Mouse (Mus musculus) ZHBTc4 (cell line): Measurements from ENCODE around the gene Lpar5.
"Not testable (repeated sequence)": the region's sequence is repeated elsewhere in the genome, so short reads cannot be mapped to it uniquely, and the experiment has no call there.

ENCODE experiments used
- DNase-seq: peaks from one replicate; pipeline ENCODE4 v3.0.0-alpha.2; 2011; ENCODE audit warnings: low read depth, low spot score

The Lpar5 gene

DNA sequence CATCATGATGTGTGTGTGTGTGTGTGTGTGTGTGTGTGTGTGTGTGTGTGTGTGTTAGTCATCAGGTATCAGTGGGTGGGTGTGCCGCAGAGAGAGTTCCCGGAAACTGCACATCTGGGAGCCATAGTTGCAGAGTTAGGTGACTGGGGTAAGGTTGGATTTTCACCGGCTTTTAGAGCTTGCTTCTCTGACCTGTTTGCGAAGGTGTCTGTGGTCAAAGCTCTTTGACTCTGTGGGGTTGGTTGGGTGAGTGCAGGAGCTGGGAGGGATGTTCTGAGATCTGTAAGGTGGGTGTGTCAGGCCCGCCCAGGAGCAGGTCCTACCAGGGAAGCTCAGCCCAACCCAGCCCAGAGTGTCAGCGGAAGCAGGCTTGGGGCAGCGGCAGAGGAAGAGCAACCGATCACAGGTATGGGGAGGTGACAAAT lies at the start of gene Lpar5:
TSS of gene Lpar5 (plus strand) at position 350 of the 425 bp plus-strand sequence.
- peak; percentile 78 for DNase-seq

DNA sequence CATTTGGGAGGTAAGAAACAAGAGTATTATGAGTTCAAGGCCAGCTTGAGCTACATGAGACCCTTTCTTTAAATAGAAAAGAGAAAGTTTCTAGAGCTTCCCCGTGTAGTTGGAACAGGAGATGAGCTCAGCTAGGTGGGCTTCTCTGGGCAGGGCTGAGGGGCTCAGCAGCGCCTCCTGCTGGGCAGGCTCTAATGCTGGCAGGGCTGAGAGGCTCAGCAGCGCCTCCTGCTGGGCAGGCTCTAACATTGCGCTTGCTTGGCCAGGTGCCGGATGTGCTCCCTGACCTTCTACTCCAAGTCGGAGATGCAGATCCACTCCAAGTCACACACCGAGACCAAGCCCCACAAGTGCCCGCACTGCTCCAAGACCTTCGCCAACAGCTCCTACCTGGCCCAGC lies 37.2 kb upstream of the Lpar5 start:
- peak; percentile 89 for DNase-seq

DNA sequence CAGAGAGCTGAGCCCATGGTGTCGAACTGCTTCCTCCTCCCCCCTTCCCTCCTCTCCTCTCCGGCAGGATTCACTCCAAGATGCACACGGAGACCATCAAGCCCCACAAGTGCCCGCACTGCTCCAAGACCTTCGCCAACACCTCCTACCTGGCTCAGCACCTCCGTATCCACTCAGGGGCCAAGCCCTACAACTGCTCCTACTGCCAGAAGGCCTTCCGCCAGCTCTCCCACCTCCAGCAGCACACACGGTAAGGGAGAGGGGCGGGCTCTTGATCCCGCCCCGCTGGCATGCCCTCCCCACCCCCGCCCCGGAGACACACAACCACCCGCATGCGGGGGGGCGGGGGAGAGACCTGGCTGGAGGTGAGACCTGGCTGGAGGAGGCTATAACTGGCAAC lies 36.1 kb upstream of the Lpar5 start:
- DNase-seq = peak; percentile 46

DNA sequence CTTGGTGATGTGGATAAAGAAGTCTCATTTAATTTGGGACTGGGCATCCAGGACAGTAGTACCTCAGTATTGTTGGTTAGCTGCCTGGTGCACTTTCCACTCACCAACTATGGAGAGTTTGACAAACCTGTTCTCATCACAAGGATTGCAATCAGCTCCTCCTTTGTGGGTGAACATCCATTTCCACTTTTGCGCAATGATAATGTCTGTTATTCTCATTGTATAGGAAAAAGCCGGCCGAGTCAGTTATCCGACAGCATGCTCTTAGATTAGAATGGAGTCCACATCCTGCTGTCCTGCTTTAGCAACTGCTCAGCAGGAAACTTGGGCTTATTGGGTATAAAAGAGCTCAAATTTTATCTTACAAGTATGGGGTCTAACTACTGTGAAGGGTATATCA lies 29.1 kb upstream of the Lpar5 start:
- DNase-seq = no peak

DNA sequence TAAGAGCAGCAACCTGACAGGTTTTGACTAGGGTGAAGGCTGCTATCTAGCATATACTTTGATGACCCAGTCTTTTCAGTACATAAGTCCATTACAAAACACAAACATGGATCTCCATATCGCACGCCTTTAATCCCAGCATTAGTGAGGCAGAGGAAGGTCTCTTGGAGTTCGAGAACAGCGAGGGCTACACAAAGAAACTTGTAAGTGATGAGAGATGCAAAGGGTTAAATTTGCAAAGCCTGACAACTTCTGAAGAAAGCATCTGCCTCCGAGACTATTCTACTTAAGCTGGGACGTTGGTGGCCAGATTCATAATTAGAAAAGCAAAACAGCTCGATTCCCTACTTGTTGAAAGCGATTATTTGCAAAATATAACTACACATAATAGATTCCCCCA lies 28.6 kb upstream of the Lpar5 start:
- no peak for DNase-seq

DNA sequence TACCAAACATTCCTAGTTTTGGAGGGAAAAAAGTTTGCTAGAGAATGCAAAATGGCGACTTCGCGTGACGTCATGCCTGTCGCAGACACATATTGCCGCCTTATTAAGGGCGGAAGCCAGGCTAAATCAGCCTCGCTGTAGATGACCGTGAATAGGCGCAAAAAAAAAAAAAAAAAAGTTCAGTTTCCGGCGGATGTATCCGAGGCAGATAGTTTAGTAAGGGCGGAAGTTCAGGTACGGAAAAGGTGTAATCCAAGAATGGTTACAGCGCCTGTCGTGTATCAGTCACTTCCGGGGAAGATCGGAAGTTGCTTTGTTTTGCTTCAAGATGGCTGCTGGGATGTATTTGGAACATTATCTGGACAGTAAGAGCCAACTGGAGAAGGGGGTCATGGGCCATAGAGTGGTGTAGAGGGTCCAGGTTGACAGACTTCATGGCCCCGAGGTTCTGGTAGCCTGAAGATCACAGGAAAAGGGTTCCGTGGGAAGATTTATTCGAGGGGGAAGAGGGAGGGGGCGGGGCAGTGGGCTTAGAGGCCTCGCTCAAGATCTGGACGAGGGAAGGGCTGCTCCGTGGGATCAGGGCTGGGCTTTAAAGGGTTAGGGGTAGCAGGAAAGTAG lies 28.1 kb upstream of the Lpar5 start, which contains the start of gene Ing4:
TSS of gene Ing4 (plus strand) at position 228 of the 621 bp plus-strand sequence.
- peak; percentile 98 for DNase-seq

DNA sequence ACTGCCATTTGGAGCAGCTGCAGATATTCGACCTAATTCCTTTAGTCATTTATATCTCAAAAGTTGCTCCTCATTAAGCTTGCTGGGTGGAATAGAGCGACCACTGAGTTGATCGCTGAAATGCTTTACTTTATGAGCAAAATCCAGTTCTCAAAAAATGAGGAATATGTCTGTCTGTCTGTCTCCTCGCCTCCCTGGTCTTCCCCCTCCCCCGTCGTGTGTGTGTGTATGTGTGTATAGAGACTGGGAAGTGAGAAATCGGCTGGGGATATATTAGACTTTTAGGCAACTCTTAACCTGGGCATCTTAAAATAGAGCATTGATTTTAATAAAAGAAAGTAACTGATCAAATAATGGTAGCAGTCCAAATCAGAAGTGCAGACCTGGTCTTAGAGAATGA lies 27.5 kb upstream of the Lpar5 start:
- DNase-seq = no peak

DNA sequence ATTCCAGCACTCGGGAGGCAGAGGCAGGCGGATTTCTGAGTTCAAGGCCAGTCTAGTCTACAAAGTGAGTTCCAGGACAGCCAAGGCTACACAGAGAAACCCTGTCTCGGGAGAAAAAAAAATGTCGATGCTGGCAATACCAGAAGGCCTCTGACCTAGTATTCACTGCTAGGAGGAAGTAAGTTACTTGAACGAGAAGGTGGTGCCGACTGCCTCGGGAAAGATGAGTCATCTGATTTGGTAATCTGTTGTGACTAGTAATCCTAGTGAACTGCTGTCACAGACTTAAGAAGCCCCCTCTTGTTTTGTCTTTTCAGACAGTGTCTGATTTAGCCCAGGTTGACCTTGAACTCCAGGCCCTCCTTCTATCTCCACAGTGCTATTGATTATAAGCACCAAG lies 26.7 kb upstream of the Lpar5 start:
- no peak for DNase-seq

DNA sequence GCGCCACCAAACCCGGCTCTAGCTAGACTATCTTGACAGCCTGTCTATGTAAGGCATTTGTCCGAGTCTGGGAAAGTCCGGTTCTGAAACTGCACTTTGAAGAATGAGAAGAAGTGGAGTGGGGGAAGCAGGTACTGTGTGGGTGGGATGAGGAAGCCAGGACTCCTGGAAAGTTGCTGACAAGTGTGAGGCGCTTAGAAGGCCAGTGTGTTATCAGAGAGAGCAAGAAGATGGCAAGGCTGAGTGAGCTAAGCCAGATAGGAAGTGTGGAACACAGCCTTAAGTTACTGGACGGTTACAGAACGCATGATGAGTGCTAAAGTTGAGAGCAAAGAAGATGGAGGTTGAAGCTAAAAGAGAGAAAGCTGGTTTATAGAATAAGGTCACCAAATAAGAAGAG lies 25.6 kb upstream of the Lpar5 start:
- no peak for DNase-seq

DNA sequence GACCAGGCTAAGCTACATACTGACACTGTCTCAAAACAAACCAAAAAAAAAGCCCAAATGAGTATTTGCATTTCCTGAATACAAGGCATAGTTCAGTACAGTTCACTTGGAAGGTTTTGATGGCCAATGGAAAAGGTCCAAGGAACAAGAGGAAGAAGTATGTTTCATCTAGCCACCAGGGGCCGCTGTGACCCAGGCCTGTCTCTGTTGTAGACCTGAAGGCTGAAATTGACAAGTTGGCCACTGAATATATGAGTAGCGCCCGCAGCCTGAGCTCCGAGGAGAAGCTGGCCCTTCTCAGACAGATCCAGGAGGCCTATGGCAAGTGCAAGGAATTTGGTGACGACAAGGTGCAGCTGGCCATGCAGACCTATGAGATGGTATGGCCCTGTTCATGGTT lies 21.0 kb upstream of the Lpar5 start:
- peak; percentile 91 for DNase-seq

DNA sequence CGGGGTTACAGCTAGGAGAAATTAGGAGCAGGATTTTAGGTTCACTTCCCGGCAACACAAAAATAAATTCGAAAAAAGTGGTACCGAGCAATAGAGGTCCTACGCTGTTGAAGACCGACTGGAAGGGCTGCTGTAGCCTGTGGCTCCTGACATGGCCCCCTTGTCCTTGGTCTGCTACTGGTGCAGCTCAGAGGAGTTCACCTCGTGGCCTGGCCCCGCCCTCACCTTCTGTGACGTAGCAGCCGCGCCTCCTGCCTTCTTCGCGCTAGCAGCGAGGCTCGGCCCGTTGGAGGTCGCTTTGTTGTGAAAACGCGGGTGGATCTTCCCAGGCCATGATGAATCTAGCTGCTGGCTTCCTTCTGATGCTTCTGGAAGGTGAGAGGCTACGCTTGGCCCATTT lies 18.0 kb upstream of the Lpar5 start, which contains the start of gene Acrbp:
TSS of gene Acrbp (plus strand) at position 12 of the 400 bp plus-strand sequence.
- DNase-seq = peak; percentile 77

DNA sequence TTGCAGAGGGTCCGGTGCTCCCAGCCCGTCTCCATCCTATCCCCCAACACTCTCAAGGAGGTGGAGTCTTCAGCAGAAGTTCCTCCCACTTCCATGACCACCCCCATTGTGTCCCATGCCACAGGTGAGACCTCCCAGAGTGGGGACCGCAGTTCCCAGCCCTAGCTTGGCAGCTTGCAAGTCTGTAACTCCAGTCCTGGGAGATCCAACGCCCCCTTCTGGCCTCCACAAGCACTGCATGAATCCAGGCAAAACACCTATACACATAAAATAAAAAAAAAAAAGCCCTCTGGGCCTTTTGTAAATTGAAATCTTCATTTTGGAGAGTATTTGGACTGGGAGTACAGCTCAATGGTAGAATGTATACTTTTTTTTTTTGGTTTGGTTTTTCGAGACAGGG lies 16.5 kb upstream of the Lpar5 start:
- DNase-seq = peak; percentile 83

DNA sequence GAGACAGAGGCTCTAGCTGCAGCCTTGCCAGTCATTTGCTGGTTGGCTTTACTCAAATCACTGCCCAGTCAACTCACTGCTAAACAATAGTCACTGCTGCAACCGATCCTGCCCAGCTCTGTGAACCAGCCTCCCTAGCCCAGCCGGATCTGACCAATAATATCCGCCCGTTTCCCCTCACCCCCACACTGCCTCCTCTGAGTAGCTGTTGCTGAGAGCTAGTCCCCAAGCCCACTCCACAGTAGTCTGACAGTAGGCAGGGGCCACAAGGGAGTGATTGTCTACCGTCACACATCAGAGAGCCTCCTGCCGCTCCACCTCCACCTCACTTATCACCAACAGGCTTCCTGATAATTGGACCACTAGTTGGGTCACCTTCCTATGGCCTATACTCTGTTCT lies 6.2 kb upstream of the Lpar5 start:
- DNase-seq = no peak

DNA sequence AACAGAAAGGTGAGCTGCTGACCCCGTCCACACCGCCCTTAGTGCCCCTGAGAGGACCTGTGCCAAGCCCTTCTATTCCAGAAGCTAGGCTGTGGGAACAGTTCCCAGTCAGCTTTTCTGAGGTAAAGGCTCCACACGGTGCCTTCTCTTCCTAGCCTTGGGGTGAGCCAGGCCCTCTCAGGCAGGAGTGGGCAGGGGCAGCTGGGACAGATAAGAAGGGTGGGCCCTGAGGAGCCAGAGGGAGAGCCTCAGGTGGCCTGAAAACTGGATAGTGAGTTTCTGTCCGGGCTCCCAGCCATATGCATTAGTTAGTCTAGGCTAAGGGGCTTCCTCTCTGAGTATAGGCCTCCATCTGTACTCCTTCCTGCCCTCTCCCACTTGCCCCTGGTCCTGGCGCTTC lies 5.2 kb upstream of the Lpar5 start:
- DNase-seq = no peak

DNA sequence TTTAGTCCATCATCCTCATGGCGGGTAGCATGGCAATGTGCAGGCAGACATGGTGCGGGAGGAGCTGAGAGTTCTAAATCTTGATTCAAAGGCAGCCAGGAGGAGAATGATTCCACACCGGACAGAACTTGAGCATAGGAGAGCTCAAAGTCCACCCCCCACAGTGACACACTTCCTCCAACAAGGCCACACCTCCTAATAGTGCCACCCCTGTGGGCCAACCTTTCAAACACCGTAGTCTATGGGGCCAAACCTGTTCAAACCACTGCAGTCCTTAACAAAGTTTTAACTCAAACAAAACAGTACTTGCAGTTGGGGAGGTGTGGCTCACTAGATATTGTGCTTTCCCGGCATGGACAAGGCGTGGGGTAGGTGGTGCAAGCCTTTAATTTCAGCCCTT lies 3.8 kb upstream of the Lpar5 start:
- peak; percentile 91 for DNase-seq

DNA sequence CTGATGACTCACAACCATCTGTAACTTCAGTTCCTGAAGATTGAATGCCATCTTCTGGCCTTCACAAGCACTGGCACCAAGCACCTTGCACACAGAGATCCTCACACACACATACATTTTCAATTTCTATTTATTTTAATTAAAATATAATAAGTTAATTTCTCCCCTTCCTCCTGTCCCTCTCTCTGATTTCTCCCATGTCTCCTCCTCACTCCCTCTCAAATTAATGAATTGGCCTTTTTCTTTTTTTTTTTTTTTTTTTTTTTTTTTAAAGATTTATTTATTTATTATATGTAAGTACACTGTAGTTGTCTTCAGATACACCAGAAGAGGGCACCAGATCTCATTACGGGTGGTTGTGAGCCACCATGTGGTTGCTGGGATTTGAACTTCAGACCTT lies 2.5 kb upstream of the Lpar5 start:
- not testable (repeated sequence) for DNase-seq

DNA sequence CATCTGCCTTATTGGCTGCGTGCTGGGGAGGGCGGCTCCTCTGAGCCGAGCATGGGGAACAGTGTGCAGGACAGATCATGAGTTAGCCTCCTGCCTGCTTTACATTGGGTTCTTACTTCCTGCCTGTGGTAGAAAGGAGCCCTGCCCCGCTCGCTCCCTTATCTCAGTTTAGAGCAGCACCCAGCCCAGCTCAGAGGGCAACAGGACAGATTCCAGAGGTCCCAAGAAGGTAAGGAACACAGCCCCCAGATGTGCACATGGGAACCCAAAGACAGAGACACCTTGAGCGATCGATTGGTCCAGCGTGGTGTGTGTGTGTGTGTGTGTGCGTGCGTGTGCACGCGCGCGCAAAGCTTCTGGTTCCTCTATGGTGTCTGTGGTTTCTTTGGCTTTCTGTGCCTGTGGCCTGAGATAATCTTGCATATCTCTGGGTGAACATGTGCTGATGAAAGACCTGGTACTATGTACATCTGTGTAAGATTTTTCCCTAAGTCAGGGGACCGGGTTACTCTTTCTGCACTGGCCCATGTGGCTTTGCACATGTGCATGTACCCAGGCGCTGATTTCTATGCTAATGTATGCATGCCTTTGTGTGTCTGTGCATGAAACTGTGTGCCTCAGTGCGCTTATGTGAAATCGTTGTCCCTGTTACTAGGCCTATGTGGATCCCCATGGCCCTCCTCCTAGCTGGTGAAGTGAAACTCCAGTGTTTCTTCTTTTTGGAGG lies 3.6 kb downstream of the Lpar5 start:
- DNase-seq = peak; percentile 65

DNA sequence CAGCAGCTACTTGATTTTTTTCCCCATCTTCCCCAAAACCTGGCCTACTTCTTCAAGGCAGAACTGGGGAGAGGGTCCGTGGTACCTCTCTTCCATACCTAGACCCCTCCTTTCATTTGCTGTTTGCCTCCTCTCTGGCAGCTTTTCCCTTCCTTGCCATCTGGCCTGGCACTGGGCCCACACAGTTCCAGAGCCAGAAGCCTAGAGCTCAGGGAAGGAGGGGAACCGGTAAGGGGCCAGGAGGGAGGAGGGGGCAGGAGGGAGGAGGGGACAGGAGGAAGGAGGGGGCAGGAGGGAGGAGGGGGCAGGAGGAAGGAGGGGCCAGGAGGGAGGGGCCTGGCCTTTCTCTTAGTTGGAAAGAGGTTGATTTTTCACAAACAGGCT lies 4.2 kb downstream of the Lpar5 start:
- peak; percentile 75 for DNase-seq

DNA sequence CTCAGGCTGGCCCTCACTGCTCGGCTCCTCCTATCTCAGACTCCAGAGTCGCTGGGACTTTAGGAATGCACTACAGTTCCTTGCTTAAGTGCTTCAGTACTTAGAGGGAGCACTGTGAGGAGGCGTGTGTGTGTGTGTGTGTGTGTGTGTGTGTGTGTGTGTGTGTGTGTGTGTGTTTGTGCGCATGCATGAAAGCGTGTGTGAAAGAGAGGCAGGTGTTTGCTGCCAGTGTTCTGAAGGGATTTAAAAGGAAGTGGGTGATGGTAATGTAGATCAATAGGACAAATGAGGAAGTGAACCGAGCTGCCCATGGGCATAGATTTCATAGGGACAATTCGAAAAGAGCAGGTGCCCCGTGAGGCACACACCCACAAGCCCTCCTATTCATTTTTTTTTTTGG lies 6.1 kb downstream of the Lpar5 start:
- no peak for DNase-seq

DNA sequence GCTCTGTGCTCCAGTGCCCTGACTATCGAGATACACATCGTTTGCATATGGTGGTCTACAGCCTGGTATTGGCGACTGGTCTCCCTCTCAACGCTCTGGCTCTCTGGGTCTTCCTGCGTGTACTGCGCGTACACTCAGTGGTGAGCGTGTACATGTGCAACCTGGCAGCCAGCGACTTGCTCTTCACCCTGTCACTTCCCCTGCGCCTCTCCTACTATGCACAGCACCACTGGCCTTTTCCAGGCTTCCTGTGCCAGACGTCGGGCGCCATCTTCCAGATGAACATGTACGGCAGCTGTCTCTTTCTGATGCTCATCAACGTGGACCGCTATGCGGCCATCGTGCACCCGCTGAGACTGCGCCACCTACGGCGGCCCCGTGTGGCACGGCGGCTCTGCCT lies 13.7 kb downstream of the Lpar5 start:
- no peak for DNase-seq

DNA sequence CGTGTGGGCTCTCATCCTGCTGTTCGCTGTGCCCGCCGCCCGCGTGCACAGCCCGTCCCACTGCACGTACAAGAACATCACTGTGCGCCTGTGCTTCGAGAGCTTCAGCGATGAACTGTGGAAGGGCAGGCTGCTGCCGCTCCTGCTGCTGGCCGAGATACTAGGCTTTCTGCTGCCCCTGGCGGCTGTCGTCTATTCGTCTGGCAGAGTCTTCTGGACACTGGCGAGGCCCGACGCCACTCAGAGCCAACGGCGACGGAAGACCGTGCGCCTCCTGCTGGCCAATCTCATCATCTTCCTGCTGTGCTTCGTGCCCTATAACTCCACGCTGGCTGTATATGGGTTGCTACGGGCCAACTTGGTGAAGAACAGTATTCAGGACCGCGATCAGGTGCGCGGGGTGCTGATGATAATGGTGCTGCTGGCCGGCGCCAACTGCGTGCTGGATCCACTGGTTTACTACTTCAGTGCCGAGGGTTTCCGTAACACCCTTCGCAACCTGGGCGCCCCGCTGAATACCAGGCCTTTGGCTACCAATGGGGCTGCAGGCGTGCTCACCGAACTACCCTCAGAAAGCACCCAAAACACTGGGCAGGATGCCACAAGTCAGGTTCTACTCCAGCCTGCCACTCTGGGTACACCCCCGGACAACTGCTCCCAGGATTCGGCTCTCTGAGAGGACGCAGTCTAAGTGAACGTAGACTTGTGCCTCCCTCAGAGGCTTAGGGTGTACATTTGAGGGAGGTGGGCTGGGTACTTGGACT lies 14.3 kb downstream of the Lpar5 start:
- DNase-seq = peak; percentile 98

DNA sequence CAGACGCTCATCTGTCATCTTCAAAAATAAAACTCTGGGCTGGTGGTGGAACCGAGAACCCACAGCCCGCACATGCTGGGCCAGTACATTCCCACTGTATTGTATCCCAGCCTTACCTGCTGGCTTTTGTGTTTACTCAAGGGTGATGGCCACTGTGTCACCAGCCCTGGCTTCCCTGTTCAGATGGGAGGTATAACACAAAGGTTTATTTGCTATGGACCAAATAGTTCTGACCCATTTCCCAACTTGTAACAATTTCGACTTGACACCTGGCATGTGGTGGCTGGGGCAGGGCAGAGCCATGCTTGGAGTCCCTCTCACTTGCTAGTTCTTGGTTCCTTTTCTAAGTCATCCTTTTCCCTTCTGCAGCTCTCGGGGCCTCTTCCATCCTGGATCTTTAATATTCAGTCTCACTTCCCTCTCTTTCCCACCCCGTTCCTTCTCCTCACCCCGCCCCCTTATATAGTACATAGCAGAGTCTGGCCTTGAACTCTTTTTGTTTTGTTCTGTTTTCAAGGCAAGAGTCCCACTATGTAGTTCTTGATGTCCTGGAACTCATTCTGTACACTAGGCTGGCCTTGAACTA lies 15.2 kb downstream of the Lpar5 start:
- no peak for DNase-seq
